Mouse (Mus musculus) forebrain, embryonic 16.5 days (tissue): ENCODE data around the gene Klf7. TPM values are rescaled to one million over a fixed set of nuclear protein-coding genes. Genes with fewer than 3 reads are reported as not detected.

Source experiments
- ATAC-seq: fragments of 200-750 bp; cut with Nextera tagmentation; 2 replicates; pipeline ENCODE4 v1.8.0; 2017; ENCODE audit warnings: mild to moderate bottlenecking, moderate library complexity
- H3K27ac ChIP-seq: fragments of 300-500 bp; sonication (generic); 2 replicates; pipeline ENCODE4 v1.5.1; 2014; ENCODE audit warnings: low read length, control low read depth
- H3K27me3 ChIP-seq: fragments of 300-500 bp; sonication (generic); replicated peaks from 2 replicates; pipeline ENCODE4 v1.6.1; 2014; ENCODE audit warnings: low read length; ENCODE audit not compliant: control insufficient read depth, insufficient read depth
- H3K36me3 ChIP-seq: fragments of 300-500 bp; sonication (generic); 2 replicates; pipeline ENCODE4 v1.6.1; 2014; ENCODE audit not compliant: control insufficient read depth, insufficient read depth
- H3K4me1 ChIP-seq: fragments of 300-500 bp; sonication (generic); replicated peaks from 2 replicates; pipeline ENCODE4 v1.6.1; 2014; ENCODE audit warnings: low read length; ENCODE audit not compliant: control insufficient read depth, insufficient read depth
- H3K4me2 ChIP-seq: fragments of 300-500 bp; sonication (generic); 2 replicates; pipeline ENCODE4 v1.6.1; 2014; ENCODE audit warnings: mild to moderate bottlenecking, low read length, control low read depth
- H3K4me3 ChIP-seq: fragments of 300-500 bp; sonication (generic); replicated peaks from 2 replicates; pipeline ENCODE4 v1.5.1; 2014; ENCODE audit warnings: mild to moderate bottlenecking, low read length, control low read depth
- H3K9ac ChIP-seq: fragments of 300-500 bp; sonication (generic); replicated peaks from 2 replicates; pipeline ENCODE4 v1.6.1; 2014; ENCODE audit warnings: low read depth, low read length, control low read depth
- H3K9me3 ChIP-seq: fragments of 300-500 bp; sonication (generic); 2 replicates; pipeline ENCODE4 v1.6.1; 2016; ENCODE audit warnings: low read length; ENCODE audit not compliant: control insufficient read depth
- WGBS: fragments of 180-500 bp; shearing (Covaris S2); extraction: QIAGEN DNeasy Blood & Tissue Kit; methylation state at CpG from one replicate; pipeline ENCODE4 v1.1.7; 2014; 5-methylcytosine and 5-hydroxymethylcytosine counted together
- microRNA-seq: library from miRNA; unstranded; fragments of <30 nt; microRNA quantifications from one replicate; pipeline ENCODE4, GENCODE M21; 2017
- polyA plus RNA-seq: library from polyadenylated mRNA; unstranded; fragments of >200 nt; fragmentation: Nextera tagmentation; extraction: Ambion mirVana; gene quantifications from 2 replicates; pipeline ENCODE4 v1.2.1, GENCODE M21; 2015

Klf7 gene
- polyA plus RNA-seq, 1 experiment from 2014 or later, result 131 TPM

DNA sequence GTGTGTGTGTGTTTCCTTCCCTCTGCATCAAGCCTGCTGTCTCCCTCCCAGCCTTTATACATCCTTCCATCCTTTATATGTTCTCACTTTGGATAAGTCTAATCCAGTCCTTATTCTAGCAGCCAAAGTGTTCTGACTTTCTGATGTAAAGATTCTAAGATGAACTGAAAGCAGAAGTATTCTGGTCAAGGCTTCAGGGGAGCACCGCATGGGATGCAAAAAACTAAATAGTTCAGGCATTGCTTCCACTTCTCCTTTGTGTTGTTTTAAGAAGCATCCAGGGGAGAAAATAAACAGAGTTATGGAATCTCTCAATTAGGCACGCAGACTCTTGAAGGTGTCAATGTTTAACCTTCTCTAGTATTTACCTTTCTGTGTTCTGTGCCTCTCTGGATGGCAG, 141.3 kb downstream of the Klf7 start:
- Histone ChIP-seq H3K9ac (no peak overlapping the region), H3K27me3 (no peaks in the 10 kb centered on the region), H3K4me3 (no peak overlapping the region), H3K4me1 (peaks cover 4% of the 10 kb centered on the region; the same call in 1 of the 2 replicates), H3K9me3 (no peaks in the 10 kb centered on the region), H3K27ac (no peak overlapping the region), H3K36me3 (no peaks in the 10 kb centered on the region), H3K4me2 (no peak overlapping the region)
- no peak for ATAC-seq
- 76% methylated on average over 2 of the region's 2 CpGs for WGBS

Small RNA genes within 50 kb of the gene (microRNA-seq; reads per million reads assigned to microRNA genes)
- 1.2 reads per million for gene Mir6899
